Mouse (Mus musculus): ENCODE data around the gene Fbxw7. TPM values are rescaled to one million over a fixed set of nuclear protein-coding genes. Genes with fewer than 3 reads are reported as not detected.
A peak's percentile ranks its signal among the peaks of the same experiment; 100 is the strongest.

Gene Fbxw7
- polyA plus RNA-seq (2015; fragmentation: Nextera tagmentation; extraction: Ambion mirVana): 8.7 and 9.4 TPM in 2 replicates

GRCm38 (mm10) chr3:84814762-84815381 lies at the start of gene Fbxw7:
Gene Fbxw7 (plus strand): TSS chr3:84815268.
- H3K4me3 ChIP-seq: peak within 1 kb of the TSS; percentile 85
- H3K9me3 ChIP-seq: no peaks in the 10 kb centered on the region
- 1% methylated on average over 67 of the region's 76 CpGs for WGBS
- peaks cover 19% of the 10 kb centered on the region for H3K4me1 ChIP-seq
- peak; percentile 66 for ATAC-seq (ENCODE audit: borderline replicate concordance, extremely low read depth, low FRiP score, low TSS enrichment)
- H3K27ac ChIP-seq: peak within 1 kb of the TSS; percentile 96
- peak within 1 kb of the TSS; percentile 90 for H3K4me2 ChIP-seq
- no peaks in the 10 kb centered on the region for H3K27me3 ChIP-seq
- H3K9ac ChIP-seq: peak within 1 kb of the TSS; percentile 91
- H3K36me3 ChIP-seq: no peaks in the 10 kb centered on the region

GRCm38 (mm10) chr3:84768940-84769339 lies 46.1 kb upstream of the Fbxw7 start:
- no peak for ATAC-seq (ENCODE audit: borderline replicate concordance, extremely low read depth, low FRiP score, low TSS enrichment)
- H3K27me3 ChIP-seq: no peaks in the 10 kb centered on the region
- 86% methylated on average over 4 of the region's 4 CpGs for WGBS

DNA sequence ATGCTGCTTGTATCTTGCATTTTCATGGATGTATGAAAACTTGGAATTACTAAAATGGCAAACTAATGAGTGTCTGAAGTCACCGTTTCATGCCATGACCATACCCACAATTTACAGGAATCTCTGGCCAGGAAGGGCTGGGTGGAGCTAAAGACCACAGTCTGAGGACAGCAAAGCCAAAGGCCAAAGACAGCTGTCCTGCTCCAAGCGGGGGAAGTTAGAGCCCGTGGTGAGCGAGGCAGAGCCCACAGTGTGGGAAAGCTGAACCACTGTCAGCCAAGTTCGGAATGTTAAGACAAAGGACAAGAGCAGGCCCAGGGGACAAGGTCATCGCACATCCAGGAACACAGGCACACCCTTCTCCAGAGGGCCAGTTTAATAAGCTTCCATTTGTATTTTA lies 45.7 kb upstream of the Fbxw7 start:
- WGBS: 70% methylated on average over 6 of the region's 6 CpGs
- H3K9ac ChIP-seq: no peak overlapping the region
- no peaks in the 10 kb centered on the region for H3K4me1 ChIP-seq
- H3K36me3 ChIP-seq: no peaks in the 10 kb centered on the region
- no peak overlapping the region for H3K4me2 ChIP-seq
- H3K4me3 ChIP-seq: no peak overlapping the region
- H3K27me3 ChIP-seq: no peaks in the 10 kb centered on the region
- ATAC-seq (ENCODE audit: borderline replicate concordance, extremely low read depth, low FRiP score, low TSS enrichment): no peak
- H3K9me3 ChIP-seq: no peaks in the 10 kb centered on the region
- no peak overlapping the region for H3K27ac ChIP-seq

More at GRCm38 (mm10) chr3:84768940-84769339, 46.1 kb upstream of the Fbxw7 start:
- no peaks in the 10 kb centered on the region for H3K9me3 ChIP-seq
- H3K9ac ChIP-seq: no peak overlapping the region
- H3K4me2 ChIP-seq: no peak overlapping the region
- H3K36me3 ChIP-seq: no peaks in the 10 kb centered on the region
- no peak overlapping the region for H3K4me3 ChIP-seq
- H3K4me1 ChIP-seq: no peaks in the 10 kb centered on the region
- no peak overlapping the region for H3K27ac ChIP-seq

DNA sequence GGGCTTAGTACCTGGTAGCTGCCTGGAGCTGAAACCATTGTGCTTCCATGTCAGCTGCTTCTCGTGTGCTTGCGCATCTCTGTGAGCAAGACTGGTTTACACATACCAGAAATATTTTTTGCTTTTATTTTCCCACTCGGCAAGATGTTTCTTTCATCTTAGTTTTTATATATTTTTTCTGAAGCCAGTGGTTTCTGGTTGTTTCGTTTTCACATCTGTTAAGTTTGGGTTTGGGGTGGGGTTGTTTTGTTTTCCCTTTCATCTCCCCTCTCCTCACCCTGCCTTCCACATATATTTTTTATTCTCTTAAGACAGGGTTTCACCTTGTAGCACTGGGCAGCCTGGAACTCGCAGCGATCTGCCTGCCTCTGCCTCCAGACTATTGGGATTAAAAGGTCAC lies 44.5 kb upstream of the Fbxw7 start:
- Histone ChIP-seq H3K4me1 (0 out of 2 replicates have a peak, but pooled peaks cover 3% of the 10 kb centered on the region), H3K27me3 (no peaks in the 10 kb centered on the region), H3K4me2 (no peak overlapping the region), H3K9ac (no peak overlapping the region), H3K9me3 (no peaks in the 10 kb centered on the region), H3K36me3 (no peaks in the 10 kb centered on the region), H3K4me3 (no peak overlapping the region), H3K27ac (no peak overlapping the region)
- 73% methylated on average over 6 of the region's 6 CpGs for WGBS
- no peak for ATAC-seq (ENCODE audit: borderline replicate concordance, extremely low read depth, low FRiP score, low TSS enrichment)

DNA sequence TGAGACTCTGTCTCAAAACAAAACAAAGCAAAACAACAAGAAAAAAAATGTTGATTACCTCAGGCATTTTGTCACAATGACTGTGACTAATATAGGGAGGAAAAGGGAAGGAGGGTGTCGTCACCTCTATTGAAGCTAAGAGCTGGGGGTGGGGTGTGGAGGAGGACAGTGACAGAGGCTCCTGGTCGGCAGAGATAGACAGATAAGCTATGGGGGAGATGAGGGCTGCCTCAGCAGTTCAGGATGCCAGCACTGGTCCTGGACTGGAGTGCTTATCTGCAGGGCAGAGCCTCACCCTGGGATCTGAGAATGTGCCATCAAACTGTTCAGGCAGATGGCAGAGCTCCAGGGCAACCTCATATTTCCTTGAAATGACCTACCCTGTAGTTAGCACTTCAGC lies 43.1 kb upstream of the Fbxw7 start:
- Histone ChIP-seq H3K4me1 (0 out of 2 replicates have a peak, but pooled peaks cover 13% of the 10 kb centered on the region), H3K4me3 (no peak overlapping the region), H3K27me3 (no peaks in the 10 kb centered on the region), H3K9ac (no peak overlapping the region), H3K4me2 (no peak overlapping the region), H3K36me3 (no peaks in the 10 kb centered on the region), H3K9me3 (no peaks in the 10 kb centered on the region), H3K27ac (no peak overlapping the region)
- ATAC-seq (ENCODE audit: borderline replicate concordance, extremely low read depth, low FRiP score, low TSS enrichment): no peak
- WGBS: 43% methylated on average over 2 of the region's 2 CpGs

DNA sequence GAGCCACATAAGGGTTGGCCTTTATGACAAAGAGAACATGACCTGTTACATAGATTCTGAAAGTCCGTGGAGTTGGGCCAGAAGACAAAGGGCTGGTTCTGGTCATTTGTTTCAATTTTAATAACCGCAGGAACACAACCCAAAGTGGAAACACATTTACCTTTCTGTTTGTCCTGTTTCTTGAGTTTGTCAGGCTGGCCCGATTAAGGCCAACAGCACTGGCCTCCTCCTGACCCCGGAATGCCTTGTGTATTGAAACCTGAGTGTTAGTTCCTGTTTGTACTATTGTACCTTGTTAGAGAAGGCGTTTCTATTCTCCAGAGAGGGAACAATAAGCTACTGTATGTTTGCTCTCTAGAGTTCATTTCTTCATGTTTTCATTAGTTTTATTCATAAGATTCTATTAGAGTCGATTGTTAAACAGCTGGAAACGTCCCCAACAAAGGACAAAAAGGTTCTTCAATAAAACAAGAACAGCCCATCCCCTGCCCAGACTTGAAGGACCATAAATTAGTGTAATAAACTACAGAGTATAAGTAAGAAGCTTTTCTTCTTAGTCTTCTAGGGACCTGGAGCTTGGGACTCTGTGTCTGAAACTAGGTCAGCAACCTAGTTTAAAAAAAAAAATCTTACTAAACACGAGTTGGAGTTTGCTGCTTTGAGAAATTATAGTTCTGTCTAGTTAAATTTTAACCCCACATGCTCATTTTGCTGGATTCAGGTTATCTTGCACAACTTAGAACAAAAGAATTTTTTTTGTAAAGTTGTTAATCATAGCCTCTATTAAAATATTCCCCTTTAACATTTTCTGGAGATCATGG lies 40.6 kb upstream of the Fbxw7 start:
- Histone ChIP-seq H3K9me3 (no peaks in the 10 kb centered on the region), H3K36me3 (no peaks in the 10 kb centered on the region), H3K27me3 (no peaks in the 10 kb centered on the region), H3K4me3 (no peak overlapping the region), H3K9ac (no peak overlapping the region), H3K27ac (no peak overlapping the region), H3K4me2 (no peak overlapping the region), H3K4me1 (0 out of 2 replicates have a peak, but pooled peaks cover 13% of the 10 kb centered on the region)
- no peak for ATAC-seq (ENCODE audit: borderline replicate concordance, extremely low read depth, low FRiP score, low TSS enrichment)
- 45% methylated on average over 8 of the region's 8 CpGs for WGBS

DNA sequence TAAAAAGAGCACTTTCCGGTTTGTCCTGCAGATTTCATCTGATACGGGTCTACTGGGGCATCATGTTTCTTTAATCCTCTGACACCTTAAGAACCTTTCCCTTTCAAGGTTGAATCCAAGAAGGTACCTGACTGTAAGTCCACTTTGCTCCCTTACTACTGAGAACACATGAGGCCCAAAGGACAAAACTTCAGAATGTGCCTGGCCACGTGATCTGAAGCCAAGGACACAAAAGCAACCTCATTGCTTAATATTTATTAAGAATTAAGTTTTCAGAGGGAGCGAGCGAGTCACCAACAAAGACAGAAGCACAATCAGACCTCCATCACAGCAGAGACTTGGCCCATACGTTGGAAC lies 40.0 kb upstream of the Fbxw7 start:
- Histone ChIP-seq H3K9ac (no peak overlapping the region), H3K27ac (no peak overlapping the region), H3K27me3 (no peaks in the 10 kb centered on the region), H3K36me3 (no peaks in the 10 kb centered on the region), H3K4me3 (no peak overlapping the region), H3K4me2 (no peak overlapping the region), H3K9me3 (no peaks in the 10 kb centered on the region), H3K4me1 (0 out of 2 replicates have a peak, but pooled peaks cover 13% of the 10 kb centered on the region)
- ATAC-seq (ENCODE audit: borderline replicate concordance, extremely low read depth, low FRiP score, low TSS enrichment): no peak
- 66% methylated on average over 6 of the region's 6 CpGs for WGBS

- Histone ChIP-seq H3K4me3 (no peak overlapping the region), H3K9me3 (no peaks in the 10 kb centered on the region), H3K27me3 (no peaks in the 10 kb centered on the region), H3K27ac (no peak overlapping the region), H3K36me3 (no peaks in the 10 kb centered on the region), H3K9ac (no peak overlapping the region), H3K4me2 (no peak overlapping the region), H3K4me1 (0 out of 2 replicates have a peak, but pooled peaks cover 13% of the 10 kb centered on the region)
- 58% methylated on average over 4 of the region's 4 CpGs for WGBS
- no peak for ATAC-seq (ENCODE audit: borderline replicate concordance, extremely low read depth, low FRiP score, low TSS enrichment)
Measured at GRCm38 (mm10) chr3:84775577-84775976, 39.5 kb upstream of the Fbxw7 start.

- Histone ChIP-seq H3K27me3 (no peaks in the 10 kb centered on the region), H3K4me1 (0 out of 2 replicates have a peak, but pooled peaks cover 13% of the 10 kb centered on the region), H3K36me3 (no peaks in the 10 kb centered on the region), H3K27ac (no peak overlapping the region), H3K9me3 (no peaks in the 10 kb centered on the region), H3K9ac (no peak overlapping the region), H3K4me3 (no peak overlapping the region), H3K4me2 (no peak overlapping the region)
- WGBS: 57% methylated on average over 1 of the region's 1 CpGs
- ATAC-seq (ENCODE audit: borderline replicate concordance, extremely low read depth, low FRiP score, low TSS enrichment): no peak
Measured at GRCm38 (mm10) chr3:84776084-84776483, 39.0 kb upstream of the Fbxw7 start.

DNA sequence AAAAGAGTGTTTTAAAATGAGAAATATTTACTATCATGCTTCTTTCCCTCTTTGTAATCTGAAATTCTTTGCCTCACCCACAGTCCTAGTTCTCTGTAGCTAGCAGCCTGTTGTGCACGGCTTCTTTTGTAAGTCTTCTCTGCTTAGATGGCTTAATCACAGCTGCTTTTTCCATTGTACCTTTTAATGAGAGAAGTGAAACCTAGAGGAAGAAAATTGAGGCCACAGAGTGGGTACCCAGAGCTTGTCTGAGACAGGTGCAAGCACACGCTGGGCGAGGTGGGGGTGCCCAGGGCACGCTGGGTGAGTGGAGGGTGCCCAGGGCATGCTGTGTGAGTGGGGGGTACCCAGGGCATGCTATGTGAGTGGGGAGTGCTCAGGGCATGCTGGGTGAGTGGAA lies 27.2 kb upstream of the Fbxw7 start:
- Histone ChIP-seq H3K27ac (no peak overlapping the region), H3K4me1 (no peaks in the 10 kb centered on the region), H3K9ac (no peak overlapping the region), H3K9me3 (no peaks in the 10 kb centered on the region), H3K36me3 (no peaks in the 10 kb centered on the region), H3K27me3 (no peaks in the 10 kb centered on the region), H3K4me2 (no peak overlapping the region), H3K4me3 (no peak overlapping the region)
- ATAC-seq (ENCODE audit: borderline replicate concordance, extremely low read depth, low FRiP score, low TSS enrichment): no peak
- WGBS: 91% methylated on average over 4 of the region's 4 CpGs

DNA sequence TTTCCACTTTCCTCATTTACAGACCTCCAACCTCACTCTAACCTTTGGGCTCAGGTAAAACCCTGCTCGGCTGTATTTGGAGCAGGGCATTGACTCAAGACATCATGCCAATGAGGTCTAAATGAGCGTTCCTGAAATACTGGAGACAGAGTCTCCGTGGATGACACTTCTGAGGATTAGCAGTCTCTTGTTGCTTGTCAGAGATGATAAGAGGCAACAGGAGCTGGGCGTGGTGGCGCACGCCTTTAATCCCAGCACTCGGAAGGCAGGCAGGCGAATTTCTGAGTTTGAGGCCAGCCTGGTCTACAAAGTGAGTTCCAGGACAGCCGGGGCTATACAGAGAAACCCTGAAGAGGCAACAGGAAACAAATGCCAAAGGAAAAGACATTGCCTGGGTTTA lies 11.0 kb upstream of the Fbxw7 start:
- Histone ChIP-seq H3K9ac (no peak overlapping the region), H3K4me3 (no peak overlapping the region), H3K4me2 (no peak overlapping the region), H3K4me1 (no peaks in the 10 kb centered on the region), H3K9me3 (no peaks in the 10 kb centered on the region), H3K36me3 (no peaks in the 10 kb centered on the region), H3K27ac (no peak overlapping the region), H3K27me3 (no peaks in the 10 kb centered on the region)
- 55% methylated on average over 9 of the region's 9 CpGs for WGBS
- no peak for ATAC-seq (ENCODE audit: borderline replicate concordance, extremely low read depth, low FRiP score, low TSS enrichment)

GRCm38 (mm10) chr3:84806206-84806605 lies 8.9 kb upstream of the Fbxw7 start:
- Histone ChIP-seq H3K27ac (no peak overlapping the region), H3K4me2 (no peak overlapping the region), H3K36me3 (no peaks in the 10 kb centered on the region), H3K4me3 (no peak overlapping the region), H3K4me1 (no peaks in the 10 kb centered on the region), H3K9me3 (no peaks in the 10 kb centered on the region), H3K27me3 (no peaks in the 10 kb centered on the region), H3K9ac (no peak overlapping the region)
- whole genome bisulfite sequencing: 53% methylated on average over 2 of the region's 2 CpGs
- no peak for ATAC-seq (ENCODE audit: borderline replicate concordance, extremely low read depth, low FRiP score, low TSS enrichment)
